Mouse (Mus musculus): Measurements from ENCODE around the gene Ttyh1. TPM values are rescaled to one million over a fixed set of nuclear protein-coding genes. Genes with fewer than 3 reads are reported as not detected.
"Not testable (repeated sequence)": the region's sequence is repeated elsewhere in the genome, so short reads cannot be mapped to it uniquely, and the experiment has no call there.

Gene Ttyh1
- polyA plus RNA-seq, 1 experiment from 2014 or later, result 0.12 TPM

- ChIA-PET POLR2A (interaction anchor here (1.0 to 1.1 kb wide), 2 partner anchors 9 to 13 kb away, joined by 3 read pairs; partner anchors contain the start of gene Leng8), CTCF (interaction anchor here (0.7 to 1.5 kb wide), 4 partner anchors 19 to 280 kb away, joined by 3 read pairs; no protein-coding TSS in a partner anchor)
- in situ Hi-C loops (cut with MboI; ENCODE audit: low pct_unique_long_range_greater_than_20kb), result loop anchor here (25.0 kb wide), 1 partner anchor 938 kb away; the partner anchor contains the start of gene Epn1
- TF ChIP-seq CTCF (IDR thresholded peaks at IDR 0.05), result no peak
- DNase-seq (ENCODE audit: low read depth, low spot score) (peak; percentile 27), ATAC-seq (peak; percentile 83)
- no peaks in the 10 kb centered on the region for H3K27me3 ChIP-seq
Measured at GRCm38 (mm10) chr7:4149209-4150054, 30.2 kb downstream of the Ttyh1 start.

DNA sequence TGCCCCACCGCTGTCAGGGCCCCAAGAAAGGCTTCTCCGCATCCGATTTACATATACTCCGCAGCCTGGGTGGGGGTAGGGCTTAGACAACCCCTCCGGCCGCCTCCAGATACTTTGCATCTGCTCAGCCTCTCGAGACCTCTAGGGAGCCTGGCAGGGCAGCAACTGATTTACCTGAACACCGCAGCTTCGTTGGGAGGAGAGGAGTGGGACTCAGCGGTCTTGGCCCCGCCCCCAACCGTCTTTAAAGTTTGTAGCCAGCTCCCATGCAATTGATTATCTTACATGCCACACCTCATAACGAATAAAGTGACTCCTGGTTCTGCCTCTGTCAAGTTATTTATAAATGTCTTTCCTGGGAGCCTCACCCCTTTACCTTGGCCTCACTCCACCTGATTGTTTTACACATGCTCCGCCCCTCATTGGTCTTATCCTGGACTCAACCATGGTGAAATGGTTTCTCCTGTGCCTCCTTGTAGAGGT is 30.9 kb downstream of the Ttyh1 start, which contains the start of gene Leng9:
Gene Leng9, minus strand, starts transcription at position 316 of the 483 bp plus-strand sequence.
- no peaks in the 10 kb centered on the region for H3K27me3 ChIP-seq
- in situ Hi-C loops (cut with MboI; ENCODE audit: low pct_unique_long_range_greater_than_20kb), result loop anchor here (25.0 kb wide), 1 partner anchor 937 kb away; the partner anchor contains the start of gene Epn1
- POLR2A ChIA-PET, result interaction anchor here (0.6 to 1.1 kb wide), 3 partner anchors 8 to 861 kb away, joined by 3 read pairs; partner anchors contain the start of genes Leng8, Myadm and Prkcg
- no peak for TF ChIP-seq CTCF (IDR thresholded peaks at IDR 0.05)
- CTCF ChIA-PET, result interaction anchor here (0.7 to 1.0 kb wide), 2 partner anchors 19 to 277 kb away, joined by 3 read pairs; no protein-coding TSS in a partner anchor
- DNase-seq (ENCODE audit: low read depth, low spot score) (no peak), ATAC-seq (no peak)

GRCm38 (mm10) chr7:4150811-4151221 is 31.6 kb downstream of the Ttyh1 start:
- CTCF ChIA-PET, result no interaction called here
- ATAC-seq, result no peak
- POLR2A ChIA-PET, result interaction anchor here (0.6 to 1.1 kb wide), 2 partner anchors 8 to 862 kb away, joined by 3 read pairs; partner anchors contain the start of genes Myadm and Prkcg
- in situ Hi-C loops (cut with MboI; ENCODE audit: low pct_unique_long_range_greater_than_20kb), result loop anchor here (25.0 kb wide), 1 partner anchor 936 kb away; the partner anchor contains the start of gene Epn1
- no peak for TF ChIP-seq CTCF (IDR thresholded peaks at IDR 0.05)
- no peak for DNase-seq (ENCODE audit: low read depth, low spot score)
- no peaks in the 10 kb centered on the region for H3K27me3 ChIP-seq

DNA sequence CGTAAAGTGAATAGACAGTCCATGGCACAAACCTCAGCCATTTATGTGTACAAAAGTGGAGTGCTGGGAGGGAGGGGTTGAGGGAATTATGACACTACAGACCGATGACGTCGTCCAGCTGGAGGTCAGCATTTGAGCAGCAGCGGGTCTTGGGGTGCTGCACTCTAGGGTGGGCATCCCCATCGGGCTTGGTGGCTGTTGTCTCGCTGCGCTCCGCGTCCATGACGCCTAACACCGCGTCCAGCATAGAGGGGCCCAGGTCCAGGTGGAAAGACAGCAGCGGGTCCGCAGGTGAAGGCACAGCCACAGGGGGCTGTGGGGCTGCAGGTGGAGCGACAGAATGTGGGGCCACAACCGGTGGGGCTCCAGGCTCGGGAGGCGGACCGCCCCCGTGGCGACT is 32.0 kb downstream of the Ttyh1 start:
- TF ChIP-seq CTCF (IDR thresholded peaks at IDR 0.05), result no peak
- ChIA-PET CTCF (no interaction called here), POLR2A (no interaction called here)
- ATAC-seq, result no peak
- no peaks in the 10 kb centered on the region for H3K27me3 ChIP-seq
- in situ Hi-C loops (cut with MboI; ENCODE audit: low pct_unique_long_range_greater_than_20kb), result loop anchor here (25.0 kb wide), 1 partner anchor 936 kb away; the partner anchor contains the start of gene Epn1
- DNase-seq (ENCODE audit: low read depth, low spot score), result no peak

DNA sequence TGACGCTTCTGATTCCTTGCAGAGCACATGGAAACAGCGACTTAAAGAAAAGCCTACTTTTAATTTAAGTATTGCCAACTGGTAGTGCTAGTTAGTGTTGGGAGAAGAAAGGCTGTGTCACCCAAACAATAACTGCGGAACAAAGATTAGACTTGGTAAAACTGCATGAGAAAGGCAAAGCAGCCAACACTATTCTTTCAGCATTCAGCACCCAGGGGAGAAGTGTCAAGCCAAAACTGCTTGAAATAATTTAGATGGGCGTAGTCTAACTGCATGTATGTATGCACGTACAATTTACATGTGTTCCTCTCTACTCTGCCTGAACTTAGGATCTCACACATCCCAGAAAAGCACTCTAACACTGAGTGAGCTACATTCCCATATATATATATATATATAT is 35.1 kb downstream of the Ttyh1 start:
- no peaks in the 10 kb centered on the region for H3K27me3 ChIP-seq

DNA sequence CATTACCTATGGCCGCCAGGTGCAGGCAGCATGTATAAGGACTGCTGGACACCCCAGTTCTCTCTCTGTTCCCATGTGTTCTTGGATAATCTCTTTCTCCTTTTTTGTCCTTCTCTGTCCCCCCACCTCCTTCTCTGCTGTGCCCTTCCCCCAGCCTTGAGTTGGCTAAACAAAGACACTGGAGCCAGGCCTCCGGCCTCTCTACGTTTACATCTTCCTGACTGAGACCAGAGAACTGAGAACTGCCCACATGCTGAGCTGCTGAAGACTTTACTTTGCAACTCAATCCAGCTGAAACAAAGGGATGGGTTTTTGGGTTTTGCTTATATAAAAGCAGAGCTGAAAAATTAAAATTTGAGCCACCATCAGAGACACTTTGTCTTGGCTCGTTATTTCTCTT is 35.8 kb downstream of the Ttyh1 start:
- DNase-seq (ENCODE audit: low read depth, low spot score) (no peak), ATAC-seq (no peak)

More for the DNA sequence above, 35.1 kb downstream of the Ttyh1 start:
- in situ Hi-C loops (cut with MboI; ENCODE audit: low pct_unique_long_range_greater_than_20kb), result loop anchor here (25.0 kb wide), 1 partner anchor 933 kb away; the partner anchor contains the start of gene Epn1
- CTCF ChIA-PET, result no interaction called here
- TF ChIP-seq CTCF (IDR thresholded peaks at IDR 0.05), result no peak
- no peak for ATAC-seq
- POLR2A ChIA-PET, result interaction anchor here (0.7 kb wide), 1 partner anchor 270 kb away, joined by 3 read pairs; no protein-coding TSS in a partner anchor
- no peak for DNase-seq (ENCODE audit: low read depth, low spot score)

GRCm38 (mm10) chr7:4161596-4161995 is 42.4 kb downstream of the Ttyh1 start:
- H3K27me3 ChIP-seq; ATAC-seq; CTCF ChIA-PET; POLR2A ChIA-PET; DNase-seq (ENCODE audit: low read depth, low spot score): not testable (repeated sequence)
- in situ Hi-C loops (cut with MboI; ENCODE audit: low pct_unique_long_range_greater_than_20kb), result loop anchor here (25.0 kb wide), 1 partner anchor 926 kb away; the partner anchor contains the start of gene Epn1

More for the DNA sequence above, 35.8 kb downstream of the Ttyh1 start:
- no peaks in the 10 kb centered on the region for H3K27me3 ChIP-seq
- ChIA-PET CTCF (no interaction called here), POLR2A (no interaction called here)
- TF ChIP-seq CTCF (IDR thresholded peaks at IDR 0.05), result no peak
- in situ Hi-C loops (cut with MboI; ENCODE audit: low pct_unique_long_range_greater_than_20kb), result loop anchor here (25.0 kb wide), 1 partner anchor 932 kb away; the partner anchor contains the start of gene Epn1

GRCm38 (mm10) chr7:4163571-4164072 is 44.4 kb downstream of the Ttyh1 start:
- in situ Hi-C loops (cut with MboI; ENCODE audit: low pct_unique_long_range_greater_than_20kb), result loop anchor here (25.0 kb wide), 1 partner anchor 924 kb away; the partner anchor contains the start of gene Epn1
- CTCF ChIA-PET, result interaction anchor here (1.6 kb wide), 1 partner anchor 17 kb away, joined by 3 read pairs; no protein-coding TSS in a partner anchor
- DNase-seq (ENCODE audit: low read depth, low spot score), result no peak
- POLR2A ChIA-PET, result no interaction called here
- TF ChIP-seq CTCF (IDR thresholded peaks at IDR 0.05), result no peak
- no peak for ATAC-seq
- no peaks in the 10 kb centered on the region for H3K27me3 ChIP-seq

DNA sequence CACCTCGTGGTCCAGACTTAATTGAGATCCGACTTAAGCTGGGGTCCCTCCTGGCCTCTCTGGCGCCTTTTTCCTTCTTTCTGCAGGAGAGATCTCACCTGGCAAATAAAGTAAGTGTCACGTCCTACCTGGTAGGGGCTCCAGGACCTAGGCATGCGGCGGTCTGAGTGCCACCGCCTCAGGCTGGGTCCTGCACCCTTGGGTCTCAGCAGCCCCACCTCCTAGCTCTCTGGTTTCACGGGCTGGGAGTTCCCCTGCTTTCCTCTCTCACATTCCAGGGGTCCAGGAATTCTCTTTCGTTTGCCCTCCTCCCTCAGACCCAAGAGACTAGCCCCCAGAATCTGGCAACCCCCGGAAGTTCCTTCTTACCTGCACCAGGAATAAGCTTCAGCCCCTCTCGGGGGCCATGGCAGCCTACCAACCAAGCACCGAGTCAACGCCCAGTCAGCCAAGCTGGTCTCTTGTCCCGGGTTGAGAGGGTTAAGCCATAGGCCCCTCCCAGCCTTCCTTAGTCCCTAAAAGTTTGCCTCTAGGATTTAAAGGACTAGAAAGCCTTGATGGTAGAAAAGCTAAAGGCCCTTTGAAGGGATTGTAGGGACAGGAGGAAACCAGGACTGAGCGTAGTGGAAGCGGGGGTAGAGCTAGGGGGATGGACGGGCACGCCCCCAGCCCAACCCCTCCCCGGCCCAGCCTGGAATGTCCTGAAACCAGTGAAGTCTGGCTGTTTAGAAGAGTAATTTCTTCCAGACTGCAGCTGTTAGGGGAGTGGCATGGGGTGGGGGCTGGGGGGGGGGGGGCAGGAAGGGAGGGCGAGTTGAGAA is 45.1 kb downstream of the Ttyh1 start, which contains the start of gene Cdc42ep5:
Gene Cdc42ep5, minus strand, starts transcription at position 771 of the 821 bp plus-strand sequence.
- ChIA-PET POLR2A (no interaction called here), CTCF (interaction anchor here (1.6 kb wide), 1 partner anchor 18 kb away, joined by 3 read pairs; no protein-coding TSS in a partner anchor)
- DNase-seq (ENCODE audit: low read depth, low spot score) (no peak), ATAC-seq (peak; percentile 64)
- no peaks in the 10 kb centered on the region for H3K27me3 ChIP-seq
- in situ Hi-C loops (cut with MboI; ENCODE audit: low pct_unique_long_range_greater_than_20kb), result loop anchor here (25.0 kb wide), 1 partner anchor 923 kb away; the partner anchor contains the start of gene Epn1
- no peak for TF ChIP-seq CTCF (IDR thresholded peaks at IDR 0.05)

All from Patski (cell line).